Mouse (Mus musculus) left cerebral cortex, postnatal 10 days (tissue): ENCODE measurements around the gene Cd70. TPM values are rescaled to one million over a fixed set of nuclear protein-coding genes. Genes with fewer than 3 reads are reported as not detected.
"Not testable (repeated sequence)": the region's sequence is repeated elsewhere in the genome, so short reads cannot be mapped to it uniquely, and the experiment has no call there.

Source experiments
- DNase-seq, 2 experiments: peaks; one replicate each; pipeline ENCODE4 v3.0.0; 2021 to 2022; ENCODE audit warnings: low spot score in 2 of 2, mixed read lengths in 1 of 2; ENCODE audit errors: extremely low spot score in 1 of 2
- intact Hi-C: fragments of 180-260 bp; cut with DNase I; formaldehyde crosslinking; loops from one replicate; pipeline ENCODE4 v1.15.1; 2025
- total RNA-seq, 2 experiments: library from RNA; stranded (reverse); gene quantifications; 2 replicates each; pipeline ENCODE4 v1.2.3; 2021

Cd70 gene
- total RNA-seq, 2 experiments from 2014 or later, result not detected

- intact Hi-C loops, result no loop called here
- DNase-seq, result no peak
Measured at GRCm38 (mm10) chr17:57139708-57140107, 9.9 kb downstream of the Cd70 start.

- intact Hi-C loops, result no loop called here
- DNase-seq, result no peak
Measured at GRCm38 (mm10) chr17:57138676-57139075, 10.9 kb downstream of the Cd70 start.

- no peak for DNase-seq
- intact Hi-C loops, result no loop called here
Measured at GRCm38 (mm10) chr17:57135635-57136034, 13.9 kb downstream of the Cd70 start.

GRCm38 (mm10) chr17:57134693-57135092, 14.9 kb downstream of the Cd70 start:
- no peak for DNase-seq
- intact Hi-C loops, result no loop called here

GRCm38 (mm10) chr17:57134021-57134420, 15.6 kb downstream of the Cd70 start:
- DNase-seq, intact Hi-C loops: not testable (repeated sequence)

- intact Hi-C loops, result no loop called here
- no peak for DNase-seq
Measured at GRCm38 (mm10) chr17:57131793-57132192, 17.8 kb downstream of the Cd70 start.

GRCm38 (mm10) chr17:57125853-57126622, 23.5 kb downstream of the Cd70 start:
- intact Hi-C loops, result no loop called here
- no peak for DNase-seq

GRCm38 (mm10) chr17:57124792-57125191, 24.8 kb downstream of the Cd70 start:
- intact Hi-C loops, result no loop called here
- no peak for DNase-seq

- intact Hi-C loops, result no loop called here
- no peak for DNase-seq
Measured at GRCm38 (mm10) chr17:57123192-57124118, 26.1 kb downstream of the Cd70 start.

GRCm38 (mm10) chr17:57121856-57122255, 27.7 kb downstream of the Cd70 start:
- DNase-seq, result no peak
- intact Hi-C loops, result no loop called here

GRCm38 (mm10) chr17:57118524-57119349, 30.8 kb downstream of the Cd70 start:
- DNase-seq, result no peak
- intact Hi-C loops, result no loop called here

GRCm38 (mm10) chr17:57116801-57117200, 32.8 kb downstream of the Cd70 start:
- intact Hi-C loops, result no loop called here
- no peak for DNase-seq

- no peak for DNase-seq
- intact Hi-C loops, result no loop called here
Measured at GRCm38 (mm10) chr17:57112768-57113474, 36.7 kb downstream of the Cd70 start.

- intact Hi-C loops, result no loop called here
- no peak for DNase-seq
Measured at GRCm38 (mm10) chr17:57110005-57110404, 39.6 kb downstream of the Cd70 start.

GRCm38 (mm10) chr17:57108666-57109171, 40.9 kb downstream of the Cd70 start:
- intact Hi-C loops, result no loop called here
- no peak for DNase-seq

GRCm38 (mm10) chr17:57108040-57108665, 41.4 kb downstream of the Cd70 start:
- intact Hi-C loops, result no loop called here
- DNase-seq, result no peak

- DNase-seq, result no peak
- intact Hi-C loops, result no loop called here
Measured at GRCm38 (mm10) chr17:57107064-57107463, 42.5 kb downstream of the Cd70 start.

- intact Hi-C loops, result no loop called here
- DNase-seq, result no peak
Measured at GRCm38 (mm10) chr17:57106035-57106368, 43.6 kb downstream of the Cd70 start.
